Mouse (Mus musculus) bone marrow macrophage, adult 2 months (primary cell): ENCODE measurements around the gene Ammecr1.

Experiments used
- CTCF ChIP-seq: IDR thresholded peaks from 2 replicates; pipeline ENCODE4 v1.5.1; 2012; ENCODE audit warnings: low read depth, mild to moderate bottlenecking, low read length, moderate library complexity
- POLR2A ChIP-seq: IDR thresholded peaks from 2 replicates; pipeline ENCODE4 v1.6.1; 2012; ENCODE audit warnings: mild to moderate bottlenecking, low read depth, low read length, borderline replicate concordance

DNA sequence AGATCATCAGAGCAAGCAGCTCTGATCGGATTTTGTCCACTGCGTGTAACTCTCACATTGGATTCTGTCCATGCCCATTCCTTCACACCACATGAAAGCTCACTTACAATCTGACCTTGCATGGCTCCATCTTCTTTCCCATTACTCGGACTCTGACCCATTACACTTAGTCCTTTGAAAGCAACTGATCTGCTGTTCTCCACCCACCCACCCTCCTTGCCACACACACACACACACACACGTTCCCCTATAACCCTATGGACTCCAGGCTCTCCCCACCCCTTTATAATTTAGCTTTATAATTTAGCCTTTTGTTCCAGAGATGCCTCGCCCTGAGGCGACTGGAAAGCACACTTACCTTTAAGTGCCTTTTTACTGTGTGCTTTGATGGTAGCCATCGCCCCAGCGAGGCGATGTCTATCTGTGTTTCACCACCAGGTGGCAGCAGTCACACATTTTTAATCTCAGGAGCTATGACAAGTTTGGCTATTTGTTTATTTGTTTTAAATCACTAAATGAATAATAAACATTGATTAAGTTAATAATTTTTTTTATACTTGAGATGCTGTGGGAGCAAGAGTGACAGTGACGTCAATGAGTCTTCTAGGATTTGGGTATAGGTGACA, 148.4 kb downstream of the Ammecr1 start:
- TF ChIP-seq CTCF (no peak), POLR2A (no peak)
